Mouse (Mus musculus) gastrocnemius, adult 18-20 months (tissue): ENCODE data around the gene Mrpl39. TPM values are rescaled to one million over a fixed set of nuclear protein-coding genes. Genes with fewer than 3 reads are reported as not detected.

Experiments
- DNase-seq: peaks from one replicate; pipeline ENCODE4 v3.0.0; 2021; ENCODE audit warnings: low spot score
- long read RNA-seq, 2 experiments: library from polyadenylated mRNA; stranded (forward); transcript quantifications; one replicate each; pipeline ENCODE4 v2.0.0; 2021
- total RNA-seq, 2 experiments: library from RNA; stranded (reverse); gene quantifications; 2 replicates each; pipeline ENCODE4 v1.2.3; 2021

Mrpl39 gene
- total RNA-seq: 10 to 100 TPM; 13.8 to 15.1 TPM
- long read RNA-seq, experiment 1, transcript Mrpl39-201 (10 exons, 2,294 nt): major isoform, 29 of 49 reads
- long read RNA-seq, experiment 1, partial matches to known transcripts: 13 of 49 reads
- long read RNA-seq, experiment 1, other reads (novel, unspliced or antisense): 6 of 49 reads
- long read RNA-seq, experiment 2, transcript Mrpl39-201 (10 exons, 2,294 nt): major isoform, 28 of 39 reads
- long read RNA-seq, experiment 2, partial matches to known transcripts: 4 of 39 reads
- long read RNA-seq, experiment 2, other reads (novel, unspliced or antisense): 7 of 39 reads

GRCm38 (mm10) chr16:84735166-84736105 is at the start of gene Mrpl39:
Gene Mrpl39, minus strand, starts transcription at chr16:84735742.
- peak; percentile 98 for DNase-seq

DNA sequence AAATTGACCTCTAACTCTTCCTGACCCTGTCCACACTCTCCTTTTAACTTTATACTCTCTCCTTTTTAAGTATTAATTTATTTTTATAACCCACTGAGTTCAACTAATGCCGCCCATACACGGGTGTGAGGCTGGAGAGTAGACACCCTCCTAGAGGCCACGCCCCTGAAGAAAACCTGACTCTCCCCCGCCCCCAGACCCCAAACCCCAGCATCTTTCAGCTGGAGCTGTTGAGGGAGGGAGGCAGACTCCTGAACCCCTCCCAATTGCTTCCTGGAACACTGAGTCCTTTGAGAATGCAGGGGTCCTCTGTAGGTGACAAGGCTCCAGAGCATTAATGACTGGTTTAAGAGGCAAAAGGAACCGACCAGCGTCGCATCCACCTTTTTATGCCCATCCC is 49.4 kb upstream of the Mrpl39 start:
- no peak for DNase-seq

- no peak for DNase-seq
Measured at GRCm38 (mm10) chr16:84783279-84783678, 47.7 kb upstream of the Mrpl39 start.

- no peak for DNase-seq
Measured at GRCm38 (mm10) chr16:84779718-84780117, 44.2 kb upstream of the Mrpl39 start.

- DNase-seq: no peak
Measured at GRCm38 (mm10) chr16:84778861-84779630, 43.5 kb upstream of the Mrpl39 start.

GRCm38 (mm10) chr16:84778431-84778830 is 42.9 kb upstream of the Mrpl39 start:
- DNase-seq: no peak

GRCm38 (mm10) chr16:84776089-84776784 is 40.7 kb upstream of the Mrpl39 start:
- no peak for DNase-seq

DNA sequence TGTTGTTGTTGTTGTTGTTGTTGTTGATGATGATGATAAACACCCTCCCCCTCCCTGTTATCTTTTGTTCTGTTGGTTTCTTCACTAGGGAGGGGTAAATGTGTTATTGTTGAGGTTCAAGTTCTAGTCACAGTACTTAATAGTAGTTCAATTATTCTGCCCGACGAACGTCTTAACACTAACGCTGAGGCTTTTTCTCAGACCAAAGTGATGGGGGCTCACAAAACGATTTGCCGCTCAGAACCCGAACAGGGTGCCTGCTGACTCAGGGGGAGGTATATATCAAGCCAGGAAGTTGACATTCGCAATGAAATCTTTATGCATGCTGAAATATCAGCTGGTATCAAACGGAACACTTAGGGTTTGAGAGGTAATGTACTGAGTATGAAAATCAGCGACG is 39.8 kb upstream of the Mrpl39 start:
- DNase-seq: no peak

GRCm38 (mm10) chr16:84774761-84775231 is 39.3 kb upstream of the Mrpl39 start:
- DNase-seq: no peak

- DNase-seq: peak; percentile 59
Measured at GRCm38 (mm10) chr16:84774003-84774703, 38.6 kb upstream of the Mrpl39 start, which contains the start of gene Jam2. Gene Jam2, plus strand, starts transcription at chr16:84774123.

GRCm38 (mm10) chr16:84773268-84773861 is 37.8 kb upstream of the Mrpl39 start:
- DNase-seq: no peak

DNA sequence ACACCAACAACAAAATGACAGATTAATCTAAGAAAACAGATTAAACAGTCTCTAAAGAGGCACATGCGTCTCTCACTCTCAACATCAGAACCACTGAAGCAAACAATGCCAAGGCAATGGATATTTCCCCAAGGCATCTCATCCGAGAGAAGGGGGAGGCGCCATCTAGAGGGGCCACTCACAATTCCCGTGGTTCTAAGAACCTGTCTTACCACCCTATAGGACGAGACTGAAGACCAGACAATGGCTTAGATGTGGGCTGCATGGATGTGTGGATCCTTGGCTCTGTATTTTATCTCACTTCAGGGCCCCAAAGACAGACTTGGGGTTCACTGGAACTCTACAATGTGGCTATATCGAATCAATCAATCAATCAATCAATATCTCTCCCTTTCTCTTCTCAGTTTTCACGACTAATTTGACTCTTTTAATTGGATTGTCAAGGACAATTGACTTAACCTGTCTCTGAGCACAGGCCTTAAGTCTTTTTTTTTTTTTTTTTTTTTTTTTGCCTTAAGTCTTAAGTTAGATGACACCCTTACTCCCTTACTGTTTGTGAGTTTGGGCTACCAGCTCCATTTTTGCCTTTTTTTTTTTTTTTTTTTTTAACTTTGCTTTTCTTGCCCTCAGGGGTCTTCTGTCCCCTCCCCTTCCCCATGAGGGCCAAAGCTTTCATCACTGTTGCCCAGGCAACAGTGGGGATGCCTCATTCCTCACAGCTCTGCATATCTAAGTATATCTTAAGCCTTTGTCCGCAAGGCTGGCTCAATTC is 37.1 kb upstream of the Mrpl39 start:
- no peak for DNase-seq

DNA sequence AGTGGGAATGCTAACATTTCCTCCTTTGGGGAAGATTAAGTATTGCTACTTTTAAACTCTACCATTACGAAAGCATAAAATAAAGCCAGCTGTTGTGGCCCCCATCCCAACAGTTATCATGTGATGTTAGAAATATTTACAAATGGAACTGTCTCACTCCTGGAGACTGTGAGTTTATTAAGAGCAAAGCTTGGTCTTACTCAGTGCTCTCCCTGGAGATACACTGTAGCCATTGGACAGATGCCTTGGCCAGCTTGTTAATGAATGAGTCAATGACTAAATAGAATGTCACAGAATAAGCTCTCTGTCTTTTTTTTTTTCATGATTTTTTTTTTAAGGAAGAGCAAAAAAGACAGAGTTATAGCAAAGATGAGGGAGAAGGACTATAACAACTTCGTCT is 35.9 kb upstream of the Mrpl39 start:
- peak; percentile 73 for DNase-seq

DNA sequence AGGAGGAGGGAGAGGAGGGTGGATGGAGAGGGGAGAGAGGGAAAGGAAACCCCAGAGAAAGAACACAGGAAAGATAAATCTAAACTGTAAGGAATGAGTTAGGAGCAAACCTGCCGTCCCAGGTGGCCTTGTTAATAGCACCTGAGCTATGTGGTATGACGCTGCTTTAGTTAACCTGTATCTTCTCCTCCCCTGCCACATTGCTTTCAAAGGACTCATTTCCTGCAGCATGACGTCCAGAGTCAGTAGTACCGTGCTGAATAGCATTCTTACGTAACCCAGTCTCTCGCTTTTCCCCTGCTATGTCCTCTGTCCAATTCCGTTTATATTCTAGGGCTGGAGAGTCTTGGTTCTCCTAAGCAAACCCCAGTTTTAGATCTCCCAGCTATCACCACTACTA is 35.3 kb upstream of the Mrpl39 start:
- DNase-seq: no peak

GRCm38 (mm10) chr16:84769619-84770464 is 34.3 kb upstream of the Mrpl39 start:
- no peak for DNase-seq

- DNase-seq: no peak
Measured at GRCm38 (mm10) chr16:84769182-84769581, 33.6 kb upstream of the Mrpl39 start.

GRCm38 (mm10) chr16:84767956-84768355 is 32.4 kb upstream of the Mrpl39 start:
- DNase-seq: no peak

- no peak for DNase-seq
Measured at GRCm38 (mm10) chr16:84745721-84746306, 10.3 kb upstream of the Mrpl39 start.
